Mouse (Mus musculus): Measurements from ENCODE around the gene Crebl2. TPM values are rescaled to one million over a fixed set of nuclear protein-coding genes. Genes with fewer than 3 reads are reported as not detected.

Crebl2 gene
- total RNA-seq, 4 experiments from 2014 or later: 11.1 to 14.2 (median 12.4) TPM

- DNase-seq (ENCODE audit: low spot score in 2 of 2): no peak
Measured at GRCm38 (mm10) chr6:134820411-134820810, 9.5 kb upstream of the Crebl2 start.

DNA sequence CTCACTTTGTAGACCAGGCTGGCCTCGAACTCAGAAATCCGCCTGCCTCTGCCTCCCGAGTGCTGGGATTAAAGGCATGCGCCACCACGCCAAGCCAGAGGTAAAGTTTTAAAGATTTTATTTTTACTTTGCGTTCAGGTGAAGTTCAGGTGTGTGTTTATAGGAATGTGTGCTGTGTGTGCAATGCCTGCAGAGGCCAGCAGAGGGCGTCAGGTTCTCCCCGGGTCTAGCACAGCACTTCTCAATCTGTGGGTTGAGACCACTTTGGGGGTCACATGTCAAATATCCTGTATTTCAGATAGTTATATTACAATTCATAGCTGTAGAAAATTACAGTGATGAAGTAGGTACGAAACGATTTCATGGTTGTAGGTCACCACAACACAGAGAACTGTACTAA lies 7.1 kb upstream of the Crebl2 start:
- DNase-seq (ENCODE audit: low spot score in 2 of 2): no peak

DNA sequence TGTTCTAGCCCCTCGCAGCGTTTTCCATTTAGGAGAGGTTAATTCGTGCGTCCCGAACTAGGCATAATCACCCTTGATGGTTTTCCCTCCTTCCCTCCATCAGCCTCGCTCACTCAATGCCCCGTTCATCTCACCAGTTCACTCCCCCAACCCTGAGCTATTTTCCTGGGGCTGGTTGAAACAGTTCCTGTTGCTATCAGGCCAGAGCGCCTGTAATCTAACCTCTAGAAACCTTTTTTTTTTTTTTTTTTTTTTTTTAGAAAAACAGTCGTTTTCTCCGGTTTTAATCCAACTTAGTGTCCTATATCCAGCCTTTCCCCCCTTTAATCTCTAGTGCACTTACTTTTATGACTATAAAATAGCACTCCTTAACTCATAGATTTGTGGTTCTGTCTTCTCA lies 822 bp downstream of the Crebl2 start:
- DNase-seq (ENCODE audit: low spot score in 2 of 2): no peak

DNA sequence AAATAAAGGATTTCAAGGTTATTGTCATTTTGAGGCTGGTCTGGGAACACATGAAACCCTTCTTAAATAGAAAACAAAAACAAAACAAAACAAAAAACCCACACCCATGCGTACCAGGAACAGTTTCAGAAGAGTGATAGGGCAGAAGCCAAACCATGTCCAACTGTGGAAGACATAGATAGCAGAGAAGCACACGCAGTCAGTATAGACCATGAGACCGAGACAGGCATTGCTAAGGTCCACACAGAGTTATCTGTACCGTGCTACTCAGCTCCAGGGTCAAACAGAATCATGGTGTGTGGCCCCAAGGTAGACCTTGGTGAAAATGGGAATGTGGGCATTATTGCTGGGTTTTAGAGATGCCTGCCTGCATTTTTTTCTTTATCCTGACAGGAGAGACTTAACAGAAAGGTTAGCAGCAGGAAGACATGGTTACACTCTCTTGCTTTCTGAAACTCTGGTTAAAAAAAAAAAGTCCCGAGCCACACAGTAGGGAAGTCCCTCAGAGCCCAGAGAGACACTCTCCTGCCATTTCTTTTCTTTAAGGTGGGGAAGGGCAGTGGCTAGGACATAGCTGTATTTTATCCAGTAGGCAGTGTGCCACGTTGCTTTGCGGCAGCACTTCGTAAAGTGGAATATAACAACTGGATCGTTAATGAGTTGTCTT lies 4.8 kb downstream of the Crebl2 start:
- no peak for DNase-seq (ENCODE audit: low spot score in 2 of 2)

DNA sequence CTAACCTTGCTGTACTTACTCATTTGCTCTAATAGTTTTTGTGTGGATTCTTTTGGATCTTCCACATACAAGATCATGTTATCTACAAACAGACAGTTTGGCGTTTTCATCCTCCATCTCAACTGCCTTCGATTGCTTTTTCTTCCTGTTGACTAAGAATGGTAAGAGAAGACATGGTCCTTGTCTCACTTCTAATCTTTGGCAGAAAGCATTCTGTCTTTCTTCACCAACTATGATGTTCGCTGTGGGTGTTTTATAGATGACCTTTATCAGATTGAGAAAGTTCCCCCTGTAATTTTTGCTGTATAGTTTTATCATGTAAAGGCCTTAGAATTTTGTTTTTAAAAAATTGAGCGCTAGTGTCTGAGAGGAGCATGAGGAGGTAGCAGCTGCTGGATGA lies 8.2 kb downstream of the Crebl2 start:
- no peak for DNase-seq (ENCODE audit: low spot score in 2 of 2)

GRCm38 (mm10) chr6:134840346-134840745 lies 10.4 kb downstream of the Crebl2 start:
- DNase-seq (ENCODE audit: low spot score in 2 of 2): no peak

DNA sequence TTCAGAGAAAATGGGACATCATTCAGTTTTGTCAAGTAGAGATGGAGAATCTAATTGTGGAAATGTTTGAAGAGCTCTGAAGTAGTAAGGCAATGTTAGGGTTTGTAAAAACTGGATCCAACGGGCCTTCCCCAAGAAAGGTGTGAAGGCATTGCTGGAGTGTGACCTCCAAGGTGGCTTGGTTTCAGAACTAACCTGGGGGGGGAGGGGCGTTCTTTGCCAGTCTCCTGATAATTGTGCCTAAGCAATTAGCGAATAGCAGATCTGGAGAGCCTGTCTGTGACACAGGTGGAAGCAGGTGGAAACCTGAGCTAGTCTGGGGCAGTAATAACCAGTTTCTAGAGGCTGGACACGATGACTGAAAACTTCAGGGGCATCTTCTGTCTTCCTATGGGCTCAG lies 15.8 kb downstream of the Crebl2 start:
- DNase-seq (ENCODE audit: low spot score in 2 of 2): no peak

DNA sequence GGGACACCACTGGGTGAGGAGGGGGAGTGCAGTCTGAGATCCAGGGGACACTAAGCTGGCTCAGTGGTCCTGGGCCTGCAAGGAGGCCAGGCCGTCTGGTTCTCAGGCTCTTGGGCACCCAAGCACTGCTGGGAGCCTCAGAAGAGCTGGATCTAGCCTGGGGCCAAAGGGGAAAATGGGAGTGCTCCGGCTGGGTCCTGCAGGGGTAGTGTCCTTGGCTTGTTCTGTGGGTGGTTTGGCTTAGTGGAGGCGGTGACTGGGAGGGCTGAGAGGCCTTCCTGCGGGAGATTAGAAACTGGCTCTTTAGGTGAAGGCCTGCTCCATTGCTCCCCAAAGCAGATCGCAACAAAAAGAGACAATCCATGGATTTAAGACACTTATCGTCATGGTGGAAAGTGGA lies 16.4 kb downstream of the Crebl2 start:
- no peak for DNase-seq (ENCODE audit: low spot score in 2 of 2)

DNA sequence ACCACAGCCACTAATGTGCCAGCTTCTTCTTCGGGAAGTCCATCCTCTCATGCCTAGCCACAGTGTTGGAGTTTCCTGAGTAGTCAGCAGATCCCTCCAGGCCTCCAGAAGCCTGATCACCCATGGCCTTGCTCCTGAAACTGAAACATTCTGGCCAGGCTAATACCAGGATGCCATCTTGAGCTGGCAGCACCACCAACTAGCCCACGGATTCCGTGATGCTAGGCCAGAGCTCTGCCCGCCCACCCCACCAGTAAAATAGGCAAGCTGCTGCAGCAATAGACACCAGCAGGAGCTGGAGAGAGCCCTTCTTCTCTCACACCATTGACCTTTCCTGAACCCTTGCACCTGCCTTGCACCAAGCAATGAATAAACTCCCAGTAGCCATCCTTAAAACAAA lies 17.6 kb downstream of the Crebl2 start:
- DNase-seq (ENCODE audit: low spot score in 2 of 2): no peak

GRCm38 (mm10) chr6:134848197-134848890 lies 18.4 kb downstream of the Crebl2 start:
- no peak for DNase-seq (ENCODE audit: low spot score in 2 of 2)

DNA sequence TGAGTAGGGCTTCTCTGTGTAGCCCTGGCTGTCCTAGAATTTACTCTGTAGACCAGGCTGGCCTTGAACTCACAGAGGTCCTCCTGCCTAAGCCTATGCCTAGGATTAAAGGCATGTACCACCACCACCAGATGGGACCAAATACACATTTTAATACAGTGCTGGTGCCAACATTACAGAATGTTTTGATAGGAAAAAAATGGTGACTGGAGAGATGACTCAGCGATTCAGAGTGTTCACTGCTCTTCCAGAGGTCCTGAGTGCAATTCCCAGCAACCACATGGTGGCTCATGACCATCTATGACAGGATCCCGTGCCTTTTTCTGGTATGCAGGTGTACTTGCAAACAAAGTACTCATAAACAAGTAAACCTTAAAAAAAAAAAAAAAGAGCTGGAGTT lies 19.5 kb downstream of the Crebl2 start:
- DNase-seq (ENCODE audit: low spot score in 2 of 2): no peak

DNA sequence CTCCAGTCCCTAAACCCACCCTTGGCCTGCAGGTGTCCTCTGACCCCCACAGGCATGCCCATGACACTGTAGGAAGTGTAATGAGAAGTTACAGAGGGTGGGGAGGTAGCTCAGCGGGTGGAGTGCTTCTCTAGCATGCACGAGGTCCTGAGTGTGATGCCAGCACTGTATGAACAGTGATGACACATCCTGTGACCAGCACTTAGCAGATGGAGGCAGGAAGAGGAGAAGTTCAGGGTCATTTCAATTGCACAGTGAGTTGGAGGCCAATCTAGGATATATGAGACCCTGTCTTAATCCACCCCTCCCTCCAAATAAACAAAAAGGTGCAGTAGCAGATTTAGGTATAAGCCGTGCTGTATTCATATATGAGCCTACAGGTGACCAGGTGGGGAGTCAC lies 20.0 kb downstream of the Crebl2 start:
- no peak for DNase-seq (ENCODE audit: low spot score in 2 of 2)

DNA sequence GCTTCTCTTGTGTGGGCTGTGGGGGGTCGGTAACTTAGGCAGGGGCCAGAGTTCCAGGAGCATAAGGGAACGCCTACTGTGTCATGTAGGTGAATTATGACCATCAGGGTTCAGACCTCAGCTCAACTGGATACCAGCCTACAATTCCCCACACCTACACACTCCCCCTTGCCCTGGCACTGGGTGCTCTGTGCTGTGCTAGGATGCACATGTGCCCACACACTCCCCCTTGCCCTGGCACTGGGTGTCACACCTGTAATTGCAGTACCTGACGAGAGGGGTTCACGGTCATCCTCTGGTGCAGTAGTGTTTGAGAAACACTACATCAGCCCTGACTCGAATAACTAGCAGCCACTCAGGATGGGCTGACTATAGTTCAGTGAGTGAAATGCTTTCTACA lies 24.8 kb downstream of the Crebl2 start:
- no peak for DNase-seq (ENCODE audit: low spot score in 2 of 2)

GRCm38 (mm10) chr6:134855926-134856325 lies 26.0 kb downstream of the Crebl2 start:
- no peak for DNase-seq (ENCODE audit: low spot score in 2 of 2)

- no peak for DNase-seq (ENCODE audit: low spot score in 2 of 2)
Measured at GRCm38 (mm10) chr6:134859021-134859420, 29.1 kb downstream of the Crebl2 start.

DNA sequence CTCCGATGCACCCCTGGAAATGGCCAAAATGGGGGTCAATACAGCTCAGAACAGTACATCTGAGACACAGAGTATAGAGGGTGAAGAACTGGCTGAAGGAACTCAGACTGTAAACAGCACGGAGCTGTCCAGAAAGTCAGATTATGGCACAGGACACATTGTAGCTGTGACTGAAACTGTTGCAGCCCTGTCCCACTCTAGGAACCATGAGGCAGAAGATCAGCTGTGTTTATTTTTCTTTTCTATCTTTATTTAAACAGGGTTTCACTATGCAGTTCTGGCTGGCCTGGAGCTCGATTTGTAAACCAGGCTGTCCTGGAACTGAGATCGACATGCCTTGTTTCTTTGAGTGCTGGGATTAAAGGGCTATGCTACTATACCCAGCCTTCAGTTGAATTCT lies 30.3 kb downstream of the Crebl2 start:
- no peak for DNase-seq (ENCODE audit: low spot score in 2 of 2)

DNA sequence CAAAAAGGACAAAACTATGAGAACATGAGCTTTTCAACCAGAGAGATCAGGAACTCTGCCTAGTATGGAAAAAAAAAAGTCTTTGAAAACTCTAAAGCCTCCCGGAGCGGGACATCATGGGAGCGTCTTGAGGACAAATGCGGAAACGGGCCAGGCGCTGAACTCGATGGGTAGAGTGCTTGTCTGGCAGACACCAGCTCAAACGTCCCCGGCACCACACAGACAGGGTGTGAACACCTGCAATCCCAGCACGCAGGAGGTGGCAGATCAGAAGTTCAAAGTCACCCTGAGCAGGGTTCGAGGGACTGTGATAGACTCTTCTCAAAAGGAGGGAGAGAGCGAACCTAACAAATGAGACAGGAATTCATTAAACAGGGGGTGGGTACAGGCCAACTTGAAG lies 31.4 kb downstream of the Crebl2 start:
- DNase-seq (ENCODE audit: low spot score in 2 of 2): no peak

- DNase-seq (ENCODE audit: low spot score in 2 of 2): no peak
Measured at GRCm38 (mm10) chr6:134862671-134863104, 32.7 kb downstream of the Crebl2 start.

DNA sequence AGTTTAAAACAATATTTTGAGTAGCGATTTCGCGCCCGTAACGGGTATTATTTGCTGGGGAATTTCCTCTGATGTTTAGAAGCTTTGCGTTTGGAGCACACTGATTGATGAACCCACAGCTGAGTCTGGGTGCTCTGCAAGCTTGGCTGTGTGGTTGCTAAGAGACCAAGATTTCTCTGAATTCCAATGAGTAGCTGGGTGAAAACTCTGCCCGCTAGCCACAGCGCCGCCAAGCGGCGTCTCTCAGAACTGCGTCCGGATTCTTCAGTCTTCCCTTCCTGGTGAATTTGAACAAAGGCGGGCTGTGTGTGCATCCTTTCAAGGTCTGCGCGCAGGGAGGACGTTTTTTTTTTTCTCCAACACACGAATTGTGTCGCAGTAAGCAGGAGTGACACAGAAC lies 33.2 kb downstream of the Crebl2 start:
- peak; percentile 85 to 87 for DNase-seq (ENCODE audit: low spot score in 2 of 2)

- no peak for DNase-seq (ENCODE audit: low spot score in 2 of 2)
Measured at GRCm38 (mm10) chr6:134866113-134866512, 36.2 kb downstream of the Crebl2 start.

GRCm38 (mm10) chr6:134867325-134867724 lies 37.4 kb downstream of the Crebl2 start:
- DNase-seq (ENCODE audit: low spot score in 2 of 2): no peak

DNA sequence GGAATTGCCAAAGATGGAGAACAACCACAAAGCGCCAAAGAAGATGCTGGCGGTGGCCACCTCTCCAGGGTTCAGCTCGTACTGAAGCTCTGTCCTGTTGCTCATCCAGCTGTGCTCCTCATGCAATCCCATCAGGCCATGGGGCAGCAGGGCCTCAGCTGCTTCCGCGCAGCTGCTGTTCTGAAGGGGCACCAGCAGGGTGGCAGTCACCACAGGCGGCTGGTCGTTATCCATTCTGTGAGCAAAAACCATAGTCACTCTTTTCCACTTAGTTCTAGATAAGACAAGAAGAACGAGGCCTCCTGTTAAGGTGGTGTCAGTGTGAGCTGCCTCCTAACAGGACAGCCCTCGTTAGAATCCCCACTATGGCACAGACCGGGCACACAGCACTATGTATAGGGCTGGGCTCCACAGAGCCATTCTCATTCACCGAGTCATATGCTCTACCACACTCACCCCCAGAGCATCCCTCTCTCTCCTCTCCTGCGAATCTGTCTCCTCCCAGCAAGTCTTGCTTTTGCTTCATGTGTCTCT lies 40.3 kb downstream of the Crebl2 start:
- DNase-seq (ENCODE audit: low spot score in 2 of 2): no peak

- DNase-seq (ENCODE audit: low spot score in 2 of 2): no peak
Measured at GRCm38 (mm10) chr6:134870887-134871286, 40.9 kb downstream of the Crebl2 start.
